Mouse (Mus musculus) lung, postnatal 4 days (tissue): ENCODE measurements around the gene Cops7a.
A peak's percentile ranks its signal among the peaks of the same experiment; 100 is the strongest.

Experiments used
- DNase-seq, 2 experiments: peaks; one replicate each; pipeline ENCODE4 v3.0.0; 2021

Gene Cops7a

GRCm38 (mm10) chr6:124917518-124918330, 47.6 kb downstream of the Cops7a start:
- DNase-seq = peak; percentile 94 to 96

GRCm38 (mm10) chr6:124916695-124917517, 48.4 kb downstream of the Cops7a start:
- DNase-seq = peak; percentile 94 to 95

GRCm38 (mm10) chr6:124915942-124916694, 49.2 kb downstream of the Cops7a start:
- no peak for DNase-seq

- DNase-seq = peak; percentile 48 to 66
Observed at GRCm38 (mm10) chr6:124915160-124915941, 50.0 kb downstream of the Cops7a start.

GRCm38 (mm10) chr6:124914511-124914910, 50.8 kb downstream of the Cops7a start:
- DNase-seq = no peak

GRCm38 (mm10) chr6:124913721-124914285, 51.5 kb downstream of the Cops7a start:
- no peak for DNase-seq

- DNase-seq = no peak
Observed at GRCm38 (mm10) chr6:124913214-124913613, 52.1 kb downstream of the Cops7a start.

- DNase-seq = peak; percentile 25 to 55
Observed at GRCm38 (mm10) chr6:124911533-124912218, 53.7 kb downstream of the Cops7a start, which contains the start of gene Lag3. Gene Lag3 (minus strand): TSS chr6:124911705.

- peak in 1 of 2 experiments; percentile 32 for DNase-seq
Observed at GRCm38 (mm10) chr6:124910032-124910431, 55.3 kb downstream of the Cops7a start.
